Mouse (Mus musculus): ENCODE measurements around the gene Cand2. TPM values are rescaled to one million over a fixed set of nuclear protein-coding genes. Genes with fewer than 3 reads are reported as not detected.
"Not testable (repeated sequence)": the region's sequence is repeated elsewhere in the genome, so short reads cannot be mapped to it uniquely, and the experiment has no call there.

Gene Cand2
- polyA plus RNA-seq, 1 experiment from 2014 or later = 40.8 TPM

GRCm38 (mm10) chr6:115807464-115808195 is 33.3 kb downstream of the Cand2 start:
- peak overlapping the region; percentile 95 for H3K9ac ChIP-seq
- peaks cover 24% of the 10 kb centered on the region for H3K4me1 ChIP-seq (replicated peaks)
- H3K27ac ChIP-seq = peak overlapping the region; percentile 90
- no peaks in the 10 kb centered on the region for H3K27me3 ChIP-seq
- peak overlapping the region; percentile 87 for H3K4me3 ChIP-seq
- H3K36me3 ChIP-seq = peaks cover 45% of the 10 kb centered on the region
- H3K4me2 ChIP-seq = peak overlapping the region; percentile 74
- 1% methylated on average over 15 of the region's 15 CpGs for WGBS
- no peak for ATAC-seq (replicated peaks; ENCODE audit: insufficient number of reproducible peaks, insufficient read depth, low FRiP score, low read depth)
- no peaks in the 10 kb centered on the region for H3K9me3 ChIP-seq (replicated peaks)

DNA sequence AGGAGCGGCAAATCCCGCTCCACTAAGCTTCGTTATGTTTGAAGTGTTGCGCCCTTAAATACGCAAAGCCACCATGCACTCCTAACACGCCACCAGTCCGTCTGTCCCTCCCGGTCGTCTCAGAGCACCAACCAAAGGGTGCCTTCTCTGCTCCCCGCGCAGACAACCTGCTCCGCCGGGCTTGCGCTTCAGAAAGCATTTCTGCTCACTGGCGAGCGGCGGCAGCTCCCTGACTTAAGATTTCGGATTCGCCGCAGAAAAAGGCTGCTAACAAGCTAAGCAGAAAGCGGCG is 33.8 kb downstream of the Cand2 start:
- H3K4me3 ChIP-seq = peak overlapping the region; percentile 87
- WGBS = under 1% methylated on average over 22 of the region's 22 CpGs
- peak overlapping the region; percentile 74 for H3K4me2 ChIP-seq
- no peaks in the 10 kb centered on the region for H3K9me3 ChIP-seq (replicated peaks)
- peaks cover 24% of the 10 kb centered on the region for H3K4me1 ChIP-seq (replicated peaks)
- H3K27me3 ChIP-seq = no peaks in the 10 kb centered on the region
- peak overlapping the region; percentile 95 for H3K9ac ChIP-seq
- H3K27ac ChIP-seq = peak overlapping the region; percentile 90
- H3K36me3 ChIP-seq = peaks cover 40% of the 10 kb centered on the region
- ATAC-seq (replicated peaks; ENCODE audit: insufficient number of reproducible peaks, insufficient read depth, low FRiP score, low read depth) = 0 out of 2 replicates have a peak, but pooled peaks have one; percentile 36

- Histone ChIP-seq H3K4me3 (peak within 1 kb of the TSS; percentile 87), H3K27me3 (no peaks in the 10 kb centered on the region), H3K4me2 (peak within 1 kb of the TSS; percentile 74), H3K27ac (peak within 1 kb of the TSS; percentile 90), H3K9me3 (replicated peaks) (no peaks in the 10 kb centered on the region), H3K4me1 (replicated peaks) (peaks cover 26% of the 10 kb centered on the region), H3K9ac (peak within 1 kb of the TSS; percentile 95), H3K36me3 (peaks cover 37% of the 10 kb centered on the region)
- ATAC-seq (replicated peaks; ENCODE audit: insufficient number of reproducible peaks, insufficient read depth, low FRiP score, low read depth) = peak; percentile 81
- WGBS = under 1% methylated on average over 47 of the region's 47 CpGs
These were observed 34.3 kb downstream of the Cand2 start, which contains the start of gene Rpl32 for GRCm38 (mm10) chr6:115808488-115809231. Gene Rpl32, minus strand, starts transcription at chr6:115808747.

- peaks cover 20% of the 10 kb centered on the region for H3K4me1 ChIP-seq (replicated peaks)
- no peak overlapping the region for H3K4me2 ChIP-seq
- no peak for ATAC-seq (replicated peaks; ENCODE audit: insufficient number of reproducible peaks, insufficient read depth, low FRiP score, low read depth)
- no peak overlapping the region for H3K27ac ChIP-seq
- 64% methylated on average over 8 of the region's 8 CpGs for WGBS
- H3K27me3 ChIP-seq = no peaks in the 10 kb centered on the region
- H3K4me3 ChIP-seq = no peak overlapping the region
- no peaks in the 10 kb centered on the region for H3K9me3 ChIP-seq (replicated peaks)
- peaks cover 8% of the 10 kb centered on the region for H3K36me3 ChIP-seq
- H3K9ac ChIP-seq = no peak overlapping the region
These were observed 37.3 kb downstream of the Cand2 start for GRCm38 (mm10) chr6:115811606-115812005.

- ATAC-seq (replicated peaks; ENCODE audit: insufficient number of reproducible peaks, insufficient read depth, low FRiP score, low read depth) = 0 out of 2 replicates have a peak, but pooled peaks have one; percentile 39
- no peaks in the 10 kb centered on the region for H3K27me3 ChIP-seq
These were observed 39.8 kb downstream of the Cand2 start for GRCm38 (mm10) chr6:115814104-115814503.

DNA sequence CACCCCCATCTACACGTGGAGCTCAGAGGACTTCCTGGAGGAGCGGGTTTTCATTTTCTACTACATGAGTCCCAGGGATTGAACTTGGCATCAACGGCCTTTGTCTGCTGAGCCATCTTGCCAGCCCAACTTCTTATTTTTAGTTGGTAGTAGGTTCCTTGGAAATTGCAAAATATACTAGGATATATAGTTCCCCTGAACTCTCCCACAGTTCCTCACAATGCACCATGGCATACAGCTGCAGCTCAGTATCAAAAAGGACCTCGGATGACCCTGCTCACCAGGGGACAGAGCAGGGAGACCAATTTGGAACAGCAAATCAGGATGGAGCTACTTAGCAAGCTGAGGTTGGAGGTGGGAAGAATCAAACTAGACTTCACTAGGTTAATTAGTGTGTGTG is 40.7 kb downstream of the Cand2 start:
- no peak for ATAC-seq (replicated peaks; ENCODE audit: insufficient number of reproducible peaks, insufficient read depth, low FRiP score, low read depth)
- H3K4me1 ChIP-seq (replicated peaks) = peaks cover 11% of the 10 kb centered on the region
- no peak overlapping the region for H3K27ac ChIP-seq
- H3K9me3 ChIP-seq (replicated peaks) = no peaks in the 10 kb centered on the region
- no peak overlapping the region for H3K4me3 ChIP-seq
- 69% methylated on average over 4 of the region's 4 CpGs for WGBS
- H3K36me3 ChIP-seq = no peaks in the 10 kb centered on the region
- no peaks in the 10 kb centered on the region for H3K27me3 ChIP-seq
- H3K4me2 ChIP-seq = no peak overlapping the region
- no peak overlapping the region for H3K9ac ChIP-seq

More at GRCm38 (mm10) chr6:115814104-115814503, 39.8 kb downstream of the Cand2 start:
- Histone ChIP-seq H3K9me3 (replicated peaks) (no peaks in the 10 kb centered on the region), H3K4me2 (no peak overlapping the region), H3K27ac (no peak overlapping the region), H3K4me1 (replicated peaks) (peaks cover 11% of the 10 kb centered on the region), H3K36me3 (no peaks in the 10 kb centered on the region), H3K9ac (no peak overlapping the region), H3K4me3 (no peak overlapping the region)
- 26% methylated on average over 4 of the region's 4 CpGs for WGBS

DNA sequence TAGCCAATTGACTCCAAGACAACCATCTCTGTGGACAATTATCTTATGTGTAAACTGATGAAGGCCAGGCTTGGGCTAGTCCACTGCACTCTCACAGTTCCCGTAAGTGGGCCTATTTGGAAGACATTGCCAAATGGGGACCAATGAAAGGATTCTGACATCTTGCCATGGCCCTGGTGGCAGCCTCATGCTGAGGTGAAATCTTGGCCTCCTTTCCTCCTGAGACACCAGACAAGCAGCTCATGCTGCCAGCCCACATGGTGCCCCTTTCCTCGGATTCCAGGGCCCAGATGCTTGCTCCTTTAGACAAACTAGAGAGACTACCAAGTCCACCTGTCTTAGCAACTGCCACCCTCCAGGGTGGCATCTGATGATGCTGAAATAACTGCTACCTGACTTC is 43.8 kb downstream of the Cand2 start:
- H3K9ac ChIP-seq = no peak overlapping the region
- no peak overlapping the region for H3K27ac ChIP-seq
- no peaks in the 10 kb centered on the region for H3K9me3 ChIP-seq (replicated peaks)
- WGBS = 68% methylated on average over 2 of the region's 2 CpGs
- no peaks in the 10 kb centered on the region; the same call in 1 of the 2 replicates for H3K27me3 ChIP-seq
- ATAC-seq (replicated peaks; ENCODE audit: insufficient number of reproducible peaks, insufficient read depth, low FRiP score, low read depth) = no peak
- H3K4me1 ChIP-seq (replicated peaks) = peaks cover 11% of the 10 kb centered on the region
- H3K4me2 ChIP-seq = no peak overlapping the region
- H3K4me3 ChIP-seq = no peak overlapping the region
- no peaks in the 10 kb centered on the region for H3K36me3 ChIP-seq

- WGBS = 79% methylated on average over 8 of the region's 8 CpGs
- H3K4me3 ChIP-seq = no peak overlapping the region
- no peak overlapping the region for H3K27ac ChIP-seq
- H3K36me3 ChIP-seq = no peaks in the 10 kb centered on the region
- no peak overlapping the region for H3K9ac ChIP-seq
- no peak overlapping the region for H3K4me2 ChIP-seq
- peaks cover 7% of the 10 kb centered on the region; the same call in 1 of the 2 replicates for H3K4me1 ChIP-seq (replicated peaks)
- ATAC-seq (replicated peaks; ENCODE audit: insufficient number of reproducible peaks, insufficient read depth, low FRiP score, low read depth) = no peak
- H3K27me3 ChIP-seq = no peaks in the 10 kb centered on the region; the same call in 1 of the 2 replicates
- H3K9me3 ChIP-seq (replicated peaks) = no peaks in the 10 kb centered on the region
These were observed 47.1 kb downstream of the Cand2 start for GRCm38 (mm10) chr6:115821216-115821993.

GRCm38 (mm10) chr6:115823850-115824464 is 49.6 kb downstream of the Cand2 start:
- Histone ChIP-seq H3K4me3 (peak overlapping the region; percentile 33), H3K4me2 (peak overlapping the region; percentile 59)
- H3K9ac ChIP-seq; H3K4me1 ChIP-seq (replicated peaks); H3K27ac ChIP-seq; H3K27me3 ChIP-seq; H3K36me3 ChIP-seq; H3K9me3 ChIP-seq (replicated peaks): not testable (repeated sequence)
- 3% methylated on average over 5 of the region's 11 CpGs for WGBS
- ATAC-seq (replicated peaks; ENCODE audit: insufficient number of reproducible peaks, insufficient read depth, low FRiP score, low read depth) = peak; percentile 89

DNA sequence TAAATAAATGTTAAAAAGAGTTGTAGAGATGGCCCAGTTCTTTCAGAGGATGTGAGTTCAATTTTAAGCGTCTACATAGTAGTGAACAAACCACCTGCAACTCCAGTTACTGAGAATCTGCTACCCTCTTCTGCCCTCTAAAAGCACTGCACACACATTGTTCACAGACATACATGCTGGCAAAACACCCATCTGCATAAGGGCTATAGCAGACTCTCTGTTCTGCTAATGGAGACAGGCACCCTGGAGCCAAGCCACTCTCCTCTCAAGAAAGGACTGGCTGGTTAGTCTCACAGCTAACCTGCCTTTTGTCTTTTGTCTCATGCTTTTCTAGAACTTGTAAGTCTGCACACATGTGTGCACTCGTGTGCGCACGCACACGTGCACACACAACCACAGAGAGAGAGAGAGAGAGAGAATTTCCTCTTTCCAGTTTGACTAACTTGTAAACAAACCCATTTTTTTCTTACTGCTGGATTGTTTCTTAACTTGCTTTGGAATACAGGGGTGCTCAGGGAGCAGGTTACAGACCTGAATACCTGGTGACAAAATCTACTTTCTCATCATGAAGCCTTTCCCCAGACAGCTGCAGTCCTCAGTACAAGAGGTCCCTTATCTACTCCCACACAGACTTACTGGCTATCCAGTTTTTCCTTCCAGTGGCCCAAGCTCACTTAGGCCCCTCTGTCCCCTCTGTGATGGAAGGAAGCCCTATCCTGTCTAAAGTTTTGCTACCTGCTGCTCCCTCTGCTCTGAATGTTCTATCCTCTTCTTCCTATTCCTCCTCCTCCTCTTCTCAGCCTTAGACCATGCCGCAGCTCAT is 56.7 kb downstream of the Cand2 start:
- no peak for ATAC-seq (replicated peaks; ENCODE audit: insufficient number of reproducible peaks, insufficient read depth, low FRiP score, low read depth)
- no peaks in the 10 kb centered on the region for H3K4me1 ChIP-seq (replicated peaks)
- H3K9ac ChIP-seq = no peak overlapping the region
- no peak overlapping the region for H3K4me2 ChIP-seq
- H3K36me3 ChIP-seq = no peaks in the 10 kb centered on the region
- H3K27ac ChIP-seq = no peak overlapping the region
- H3K27me3 ChIP-seq = no peaks in the 10 kb centered on the region
- no peaks in the 10 kb centered on the region for H3K9me3 ChIP-seq (replicated peaks)
- WGBS = 85% methylated on average over 6 of the region's 6 CpGs
- H3K4me3 ChIP-seq = no peak overlapping the region

All from heart, embryonic 15.5 days (tissue).